Mouse (Mus musculus): Measurements from ENCODE around the gene Arhgdia. TPM values are rescaled to one million over a fixed set of nuclear protein-coding genes. Genes with fewer than 3 reads are reported as not detected.

The Arhgdia gene
- polyA plus RNA-seq, 2 experiments, result 172 to 191 TPM

- Histone ChIP-seq H3K27me3 (ENCODE audit: control insufficient read depth, insufficient read depth, low read length) (no peaks in the 10 kb centered on the region), H3K27ac (no peak overlapping the region), H3K4me3 (ENCODE audit: insufficient read depth in 1 of 2, low read depth in 2 of 2, low read length in 2 of 2) (no peak overlapping the region), H3K4me2 (ENCODE audit: low read depth) (no peak overlapping the region), H3K9ac (replicated peaks) (no peak overlapping the region), H3K36me3 (replicated peaks; ENCODE audit: control insufficient read depth, insufficient read depth, low read depth) (no peaks in the 10 kb centered on the region), H3K9me3 (ENCODE audit: control insufficient read depth, low read length) (no peaks in the 10 kb centered on the region), H3K4me1 (replicated peaks; ENCODE audit: control insufficient read depth in 2 of 2, insufficient read depth in 2 of 2, low read length in 1 of 2) (peaks cover 0 to 7% of the 10 kb centered on the region in 2 experiments; a peak in 1 of 4 replicates)
- no peak for DNase-seq (ENCODE audit: low read depth in 3 of 3, low spot score in 3 of 3)
- ATAC-seq (ENCODE audit: insufficient read depth), result no peak
- 44% methylated on average over 4 of the region's 4 CpGs for WGBS (ENCODE audit: insufficient replicate concordance)
- TF ChIP-seq CTCF (IDR thresholded peaks at IDR 0.05; ENCODE audit: low read depth) (peak; percentile 77), EP300 (IDR thresholded peaks at IDR 0.05; ENCODE audit: low read depth) (no peak)
Measured at GRCm38 (mm10) chr11:120541907-120542306, 39.5 kb downstream of the Arhgdia start.

- WGBS (ENCODE audit: insufficient replicate concordance), result 41% methylated on average over 10 of the region's 10 CpGs
Measured at GRCm38 (mm10) chr11:120539285-120540014, 42.0 kb downstream of the Arhgdia start.

GRCm38 (mm10) chr11:120538955-120539284, 42.5 kb downstream of the Arhgdia start:
- TF ChIP-seq EP300 (IDR thresholded peaks at IDR 0.05; ENCODE audit: low read depth), result no peak
- no peak for TF ChIP-seq CTCF (IDR thresholded peaks at IDR 0.05; ENCODE audit: low read depth)
- no peak for ATAC-seq (ENCODE audit: insufficient read depth)
- H3K9me3 ChIP-seq (ENCODE audit: control insufficient read depth, low read length), result no peaks in the 10 kb centered on the region
- H3K4me2 ChIP-seq (ENCODE audit: low read depth), result no peak overlapping the region
- no peak overlapping the region for H3K27ac ChIP-seq
- H3K27me3 ChIP-seq (ENCODE audit: control insufficient read depth, insufficient read depth, low read length), result no peaks in the 10 kb centered on the region
- WGBS (ENCODE audit: insufficient replicate concordance), result 25% methylated on average over 8 of the region's 8 CpGs
- no peaks in the 10 kb centered on the region for H3K36me3 ChIP-seq (replicated peaks; ENCODE audit: control insufficient read depth, insufficient read depth, low read depth)
- H3K4me3 ChIP-seq (ENCODE audit: insufficient read depth in 1 of 2, low read depth in 2 of 2, low read length in 2 of 2), result no peak overlapping the region
- peaks cover 0 to 7% of the 10 kb centered on the region in 2 experiments; a peak in 1 of 4 replicates for H3K4me1 ChIP-seq (replicated peaks; ENCODE audit: control insufficient read depth in 2 of 2, insufficient read depth in 2 of 2, low read length in 1 of 2)
- H3K9ac ChIP-seq (replicated peaks), result no peak overlapping the region
- DNase-seq (ENCODE audit: low read depth in 3 of 3, low spot score in 3 of 3), result no peak

More at GRCm38 (mm10) chr11:120539285-120540014, 42.0 kb downstream of the Arhgdia start:
- Histone ChIP-seq H3K36me3 (replicated peaks; ENCODE audit: control insufficient read depth, insufficient read depth, low read depth) (no peaks in the 10 kb centered on the region), H3K4me3 (ENCODE audit: insufficient read depth in 1 of 2, low read depth in 2 of 2, low read length in 2 of 2) (no peak overlapping the region), H3K9ac (replicated peaks) (no peak overlapping the region; the same call in 1 of the 2 replicates), H3K27me3 (ENCODE audit: control insufficient read depth, insufficient read depth, low read length) (no peaks in the 10 kb centered on the region), H3K9me3 (ENCODE audit: control insufficient read depth, low read length) (no peaks in the 10 kb centered on the region), H3K4me1 (replicated peaks; ENCODE audit: control insufficient read depth in 2 of 2, insufficient read depth in 2 of 2, low read length in 1 of 2) (peaks cover 0 to 7% of the 10 kb centered on the region in 2 experiments; a peak in 1 of 4 replicates), H3K27ac (no peak overlapping the region), H3K4me2 (ENCODE audit: low read depth) (no peak overlapping the region)
- DNase-seq (ENCODE audit: low read depth in 3 of 3, low spot score in 3 of 3), result no peak
- no peak for TF ChIP-seq CTCF (IDR thresholded peaks at IDR 0.05; ENCODE audit: low read depth)
- TF ChIP-seq EP300 (IDR thresholded peaks at IDR 0.05; ENCODE audit: low read depth), result no peak
- peak; percentile 50 for ATAC-seq (ENCODE audit: insufficient read depth)

- DNase-seq (ENCODE audit: low read depth in 3 of 3, low spot score in 3 of 3), result no peak
- TF ChIP-seq CTCF (IDR thresholded peaks at IDR 0.05; ENCODE audit: low read depth) (no peak), EP300 (IDR thresholded peaks at IDR 0.05; ENCODE audit: low read depth) (no peak)
- Histone ChIP-seq H3K27ac (no peak overlapping the region), H3K36me3 (replicated peaks; ENCODE audit: control insufficient read depth, insufficient read depth, low read depth) (no peaks in the 10 kb centered on the region), H3K9ac (replicated peaks) (no peak overlapping the region), H3K9me3 (ENCODE audit: control insufficient read depth, low read length) (no peaks in the 10 kb centered on the region), H3K4me1 (replicated peaks; ENCODE audit: control insufficient read depth in 2 of 2, insufficient read depth in 2 of 2, low read length in 1 of 2) (peaks cover 0 to 7% of the 10 kb centered on the region in 2 experiments; a peak in 1 of 4 replicates), H3K4me2 (ENCODE audit: low read depth) (no peak overlapping the region), H3K27me3 (ENCODE audit: control insufficient read depth, insufficient read depth, low read length) (peaks cover under 1% of the 10 kb centered on the region; the same call in 1 of the 2 replicates), H3K4me3 (ENCODE audit: insufficient read depth in 1 of 2, low read depth in 2 of 2, low read length in 2 of 2) (no peak overlapping the region)
- ATAC-seq (ENCODE audit: insufficient read depth), result no peak
- 67% methylated on average over 3 of the region's 3 CpGs for WGBS (ENCODE audit: insufficient replicate concordance)
Measured at GRCm38 (mm10) chr11:120538485-120538884, 42.9 kb downstream of the Arhgdia start.

- no peaks in the 10 kb centered on the region for H3K9me3 ChIP-seq (ENCODE audit: control insufficient read depth, low read length)
- peaks cover 26% of the 10 kb centered on the region for H3K27me3 ChIP-seq (ENCODE audit: control insufficient read depth, insufficient read depth, low read length)
- DNase-seq (ENCODE audit: low read depth in 3 of 3, low spot score in 3 of 3), result no peak
- no peak for ATAC-seq (ENCODE audit: insufficient read depth)
- H3K27ac ChIP-seq, result no peak overlapping the region
- TF ChIP-seq CTCF (IDR thresholded peaks at IDR 0.05; ENCODE audit: low read depth) (no peak), EP300 (IDR thresholded peaks at IDR 0.05; ENCODE audit: low read depth) (no peak)
- WGBS (ENCODE audit: insufficient replicate concordance), result 58% methylated on average over 3 of the region's 3 CpGs
- no peak overlapping the region for H3K9ac ChIP-seq (replicated peaks)
- H3K4me1 ChIP-seq (replicated peaks; ENCODE audit: control insufficient read depth in 2 of 2, insufficient read depth in 2 of 2, low read length in 1 of 2), result peaks cover 0 to 7% of the 10 kb centered on the region in 2 experiments; a peak in 1 of 4 replicates
- no peaks in the 10 kb centered on the region for H3K36me3 ChIP-seq (replicated peaks; ENCODE audit: control insufficient read depth, insufficient read depth, low read depth)
- no peak overlapping the region for H3K4me2 ChIP-seq (ENCODE audit: low read depth)
- no peak overlapping the region for H3K4me3 ChIP-seq (ENCODE audit: insufficient read depth in 1 of 2, low read depth in 2 of 2, low read length in 2 of 2)
Measured at GRCm38 (mm10) chr11:120535804-120536203, 45.6 kb downstream of the Arhgdia start.

Measured in liver, embryonic 14.5 days (tissue).